Mouse (Mus musculus) megakaryocyte-erythroid progenitor cell, adult 5 weeks (primary cell): ENCODE measurements around the gene Gm8271. TPM values are rescaled to one million over a fixed set of nuclear protein-coding genes. Genes with fewer than 3 reads are reported as not detected.

Experiments
- polyA plus RNA-seq: library from polyadenylated mRNA; stranded (reverse); fragments of >175 nt; gene quantifications from 2 replicates; pipeline ENCODE4 v1.2.3, GENCODE M21; 2012

The Gm8271 gene
- not detected in 2 replicates for polyA plus RNA-seq

DNA sequence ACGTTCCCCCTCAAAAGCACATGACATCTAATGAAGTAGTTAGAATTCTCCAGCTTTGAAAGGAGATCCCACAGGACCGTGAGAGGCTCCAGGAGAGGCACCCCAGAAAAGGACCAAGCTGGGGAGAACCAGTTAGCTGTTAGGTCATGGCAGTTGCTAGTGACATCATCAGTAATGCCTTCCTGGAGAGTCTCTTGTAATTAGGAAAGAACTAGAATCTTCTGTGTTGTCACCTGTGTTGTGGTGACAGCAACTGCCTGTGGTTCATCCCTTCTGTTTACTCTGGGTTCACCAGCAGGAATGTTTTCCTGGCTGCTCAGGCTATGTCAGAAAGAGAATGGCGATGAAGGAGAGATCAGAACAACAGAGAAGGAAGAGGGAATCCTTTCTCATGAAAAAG is at the start of gene Gm8271:
TSS of gene Gm8271 (plus strand) at position 301 of the 400 bp plus-strand sequence.

DNA sequence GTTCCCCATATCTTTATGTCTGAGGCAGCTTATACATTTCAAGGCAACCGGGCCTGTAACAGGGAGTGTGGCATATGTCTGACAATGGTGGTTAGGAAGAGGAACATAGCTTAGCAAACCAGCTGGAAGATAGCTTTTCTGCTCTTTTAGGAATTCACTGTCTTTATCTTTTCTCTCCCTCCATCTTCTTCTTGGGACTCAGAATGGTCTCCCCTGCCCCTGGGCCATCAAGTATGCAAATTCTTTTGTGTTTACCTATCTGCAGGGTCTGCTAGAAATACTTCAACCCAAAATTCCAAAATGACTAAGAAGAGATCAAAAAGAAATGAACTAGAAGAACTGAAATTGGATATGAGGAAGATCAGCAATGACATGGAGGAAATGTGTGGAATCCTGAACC is 21.4 kb upstream of the Gm8271 start, which contains the start of gene Gm3317:
TSS of gene Gm3317 (plus strand) at position 301 of the 400 bp plus-strand sequence.

Other genes starting within 250 kb of the Gm8271 start
- not detected in 2 replicates for gene Gm8297, start 201.9 kb upstream of the Gm8271 start, polyA plus RNA-seq
- not detected in 2 replicates for gene Gm3298, start 169.9 kb upstream of the Gm8271 start, polyA plus RNA-seq
- not detected in 2 replicates for gene 4930555G01Rik, start 135.2 kb upstream of the Gm8271 start, polyA plus RNA-seq
- gene Gm8281, start 114.8 kb upstream of the Gm8271 start, polyA plus RNA-seq: not detected in 2 replicates
- not detected in 2 replicates for gene Gm8279, start 54.3 kb upstream of the Gm8271 start, polyA plus RNA-seq
- not detected in 2 replicates for gene Gm3317, start 21.3 kb upstream of the Gm8271 start, polyA plus RNA-seq
- not detected in 2 replicates for gene Gm3526, start 74.8 kb downstream of the Gm8271 start, polyA plus RNA-seq
- gene Gm3542, start 149.1 kb downstream of the Gm8271 start, polyA plus RNA-seq: not detected in 2 replicates
- not detected in 2 replicates for gene Gm3500, start 203.3 kb downstream of the Gm8271 start, polyA plus RNA-seq